Mouse (Mus musculus) layer of hippocampus, postnatal 14 days (tissue): ENCODE measurements around the gene Rbpj. TPM values are rescaled to one million over a fixed set of nuclear protein-coding genes. Genes with fewer than 3 reads are reported as not detected.

Experiments
- DNase-seq, 2 experiments: peaks; one replicate each; pipeline ENCODE4 v3.0.0; 2021 to 2022; ENCODE audit warnings: low spot score in 2 of 2, mixed read lengths in 1 of 2
- total RNA-seq, 2 experiments: library from RNA; stranded (reverse); gene quantifications; 2 replicates each; pipeline ENCODE4 v1.2.3; 2021

The Rbpj gene
- total RNA-seq, 2 experiments from 2014 or later = 26.9 to 29.3 TPM

- DNase-seq = no peak
Observed at GRCm38 (mm10) chr5:53468366-53468765, 2.4 kb downstream of the Rbpj start.

- DNase-seq = no peak
Observed at GRCm38 (mm10) chr5:53469098-53469776, 3.3 kb downstream of the Rbpj start.

- DNase-seq = no peak
Observed at GRCm38 (mm10) chr5:53469777-53470131, 3.8 kb downstream of the Rbpj start.

GRCm38 (mm10) chr5:53470141-53471079 lies 4.5 kb downstream of the Rbpj start:
- no peak for DNase-seq

- DNase-seq = no peak
Observed at GRCm38 (mm10) chr5:53472485-53472884, 6.5 kb downstream of the Rbpj start.

GRCm38 (mm10) chr5:53479161-53479560 lies 13.2 kb downstream of the Rbpj start:
- no peak for DNase-seq

- DNase-seq = no peak
Observed at GRCm38 (mm10) chr5:53479891-53480290, 13.9 kb downstream of the Rbpj start.

- DNase-seq = no peak
Observed at GRCm38 (mm10) chr5:53481021-53481420, 15.1 kb downstream of the Rbpj start.

- no peak for DNase-seq
Observed at GRCm38 (mm10) chr5:53485069-53485628, 19.2 kb downstream of the Rbpj start.

- no peak for DNase-seq
Observed at GRCm38 (mm10) chr5:53485934-53486475, 20.1 kb downstream of the Rbpj start.

- DNase-seq = no peak
Observed at GRCm38 (mm10) chr5:53486966-53487592, 21.1 kb downstream of the Rbpj start.

- no peak for DNase-seq
Observed at GRCm38 (mm10) chr5:53490697-53491099, 24.7 kb downstream of the Rbpj start.

GRCm38 (mm10) chr5:53493756-53494155 lies 27.8 kb downstream of the Rbpj start:
- DNase-seq = no peak

- DNase-seq = no peak
Observed at GRCm38 (mm10) chr5:53494536-53495159, 28.7 kb downstream of the Rbpj start.

- no peak for DNase-seq
Observed at GRCm38 (mm10) chr5:53496846-53497549, 31.0 kb downstream of the Rbpj start.

- no peak for DNase-seq
Observed at GRCm38 (mm10) chr5:53499571-53499970, 33.6 kb downstream of the Rbpj start.

GRCm38 (mm10) chr5:53500509-53501145 lies 34.7 kb downstream of the Rbpj start:
- peak; percentile 19 to 45 for DNase-seq

GRCm38 (mm10) chr5:53503261-53503660 lies 37.3 kb downstream of the Rbpj start:
- no peak for DNase-seq

GRCm38 (mm10) chr5:53505751-53506150 lies 39.8 kb downstream of the Rbpj start:
- no peak for DNase-seq

GRCm38 (mm10) chr5:53507371-53507770 lies 41.4 kb downstream of the Rbpj start:
- DNase-seq = no peak
